Mouse (Mus musculus): ENCODE data around the gene 1520401A03Rik. TPM values are rescaled to one million over a fixed set of nuclear protein-coding genes. Genes with fewer than 3 reads are reported as not detected.
A peak's percentile ranks its signal among the peaks of the same experiment; 100 is the strongest.

1520401A03Rik gene
- total RNA-seq, 1 experiment from 2014 or later, result 7.2 TPM

GRCm38 (mm10) chr17:23670516-23671074 is 52.0 kb downstream of the 1520401A03Rik start:
- no peak for DNase-seq

DNA sequence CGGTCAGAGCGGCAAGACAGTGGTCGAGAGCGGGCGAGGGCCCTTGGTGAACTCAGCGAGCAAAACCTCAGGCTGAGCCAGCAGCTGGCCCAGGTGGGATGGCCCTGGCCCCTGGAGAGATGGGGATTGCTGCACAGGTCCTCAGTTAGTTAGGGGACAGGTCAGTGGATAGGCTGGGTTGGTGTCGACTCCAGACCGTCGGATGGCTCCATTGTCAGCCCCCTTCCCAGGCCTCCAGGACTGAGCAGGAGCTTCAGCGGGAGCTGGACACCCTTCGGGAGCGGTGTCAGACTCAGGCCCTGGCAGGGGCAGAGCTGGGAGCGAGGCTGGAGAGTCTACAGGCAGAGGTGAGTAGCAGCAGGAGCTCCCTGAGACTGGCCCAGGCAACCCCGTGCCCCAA is 57.1 kb downstream of the 1520401A03Rik start:
- DNase-seq, result no peak

GRCm38 (mm10) chr17:23664556-23665021 is 58.0 kb downstream of the 1520401A03Rik start:
- no peak for DNase-seq

DNA sequence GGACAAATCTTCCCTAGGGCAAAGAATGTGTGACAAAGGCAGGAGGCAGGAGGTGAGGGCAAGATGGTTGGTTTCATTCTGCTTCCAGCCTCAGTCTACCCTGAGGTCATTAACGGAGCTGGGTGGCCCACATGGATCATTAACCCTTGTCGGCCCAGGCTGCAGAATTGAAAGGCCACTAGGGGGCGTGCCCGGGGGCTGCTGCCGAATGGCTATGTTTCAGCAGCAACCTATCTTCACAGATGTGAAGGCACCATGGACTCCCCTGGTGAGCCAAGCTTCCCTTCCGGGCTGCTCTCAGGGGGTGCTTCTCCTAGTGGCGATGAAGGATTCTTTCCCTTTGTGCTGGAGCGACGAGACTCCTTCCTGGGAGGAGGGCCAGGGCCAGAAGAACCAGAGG is 61.1 kb downstream of the 1520401A03Rik start:
- peak; percentile 17 for DNase-seq

DNA sequence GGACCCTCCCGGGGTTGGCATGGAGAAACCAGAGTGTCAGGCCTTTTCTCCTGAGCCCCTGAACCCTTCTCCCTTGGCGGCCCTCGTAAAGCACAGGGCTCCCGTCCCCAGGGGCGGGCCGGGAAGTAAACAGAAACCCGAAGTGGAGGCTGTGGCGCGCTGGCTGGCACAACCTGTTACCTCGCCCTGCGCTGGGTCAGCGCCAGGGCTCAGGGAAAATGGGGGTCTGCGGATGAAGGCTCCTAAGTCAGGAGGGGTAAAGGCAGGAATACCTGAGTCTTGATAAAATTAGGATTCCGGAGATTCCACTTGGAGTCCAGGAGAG is 61.7 kb downstream of the 1520401A03Rik start:
- no peak for DNase-seq

GRCm38 (mm10) chr17:23660117-23660875 is 62.3 kb downstream of the 1520401A03Rik start, which contains the start of gene Bicdl2:
Gene Bicdl2, plus strand, starts transcription at chr17:23660506.
- peak; percentile 63 for DNase-seq

DNA sequence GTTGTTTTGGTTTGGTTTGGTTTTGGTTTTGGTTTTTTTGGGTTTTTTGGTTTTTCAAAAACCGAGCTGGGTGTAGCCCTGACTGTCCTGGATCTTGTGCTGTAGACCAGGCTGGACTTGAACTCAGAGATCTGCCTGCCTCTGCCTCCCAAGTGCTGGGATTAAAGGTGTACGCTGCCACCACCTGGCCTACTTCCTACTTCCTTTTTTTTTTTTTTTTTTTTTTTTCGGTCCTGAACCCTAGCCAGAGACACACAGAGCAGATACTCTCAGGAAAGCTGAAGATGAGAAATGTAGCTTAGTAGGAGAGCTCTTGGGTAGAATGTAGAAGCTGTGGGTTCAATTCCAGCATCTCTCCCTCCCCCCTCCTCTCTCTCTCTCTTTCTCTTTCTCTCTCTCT is 64.1 kb downstream of the 1520401A03Rik start:
- no peak for DNase-seq

Other genes starting within 250 kb of the 1520401A03Rik start
- gene Vmn2r117, start 243.1 kb downstream of the 1520401A03Rik start, total RNA-seq (2021), result not detected in 2 replicates
- gene Zfp213, start 158.5 kb downstream of the 1520401A03Rik start, total RNA-seq (2021), result 12.0 and 12.8 TPM in 2 replicates
- 11.1 and 12.8 TPM in 2 replicates for gene Zfp13, start 123.3 kb downstream of the 1520401A03Rik start, total RNA-seq (2021)
- not detected in 2 replicates for gene Zscan10, start 121.9 kb downstream of the 1520401A03Rik start, total RNA-seq (2021)
- 0.18 TPM in 1 of 2 replicates, not detected in the other for gene Mmp25, start 77.5 kb downstream of the 1520401A03Rik start, total RNA-seq (2021)
- not detected in 2 replicates for gene Bicdl2, start 62.3 kb downstream of the 1520401A03Rik start, total RNA-seq (2021)
- 139 and 171 TPM in 2 replicates for gene Hcfc1r1, start 49.2 kb downstream of the 1520401A03Rik start, total RNA-seq (2021)
- 31.2 and 31.8 TPM in 2 replicates for gene Thoc6, start 48.9 kb downstream of the 1520401A03Rik start, total RNA-seq (2021)
- 76.5 and 130 TPM in 2 replicates for gene Tnfrsf12a, start 45.3 kb downstream of the 1520401A03Rik start, total RNA-seq (2021)
- gene Cldn6, start 43.5 kb downstream of the 1520401A03Rik start, total RNA-seq (2021), result not detected in 2 replicates
- gene Cldn9, start 38.8 kb downstream of the 1520401A03Rik start, total RNA-seq (2021), result not detected in 2 replicates
- 7.6 and 9.3 TPM in 2 replicates for gene Pkmyt1, start 3.6 kb upstream of the 1520401A03Rik start, total RNA-seq (2021)
- gene Paqr4, start 18.1 kb upstream of the 1520401A03Rik start, total RNA-seq (2021), result 10.4 and 11.7 TPM in 2 replicates
- gene Kremen2, start 23.1 kb upstream of the 1520401A03Rik start, total RNA-seq (2021), result not detected in 2 replicates
- gene Flywch1, start 48.8 kb upstream of the 1520401A03Rik start, total RNA-seq (2021), result 47.9 and 56.3 TPM in 2 replicates
- gene Flywch2, start 63.3 kb upstream of the 1520401A03Rik start, total RNA-seq (2021), result 4.9 and 7.6 TPM in 2 replicates
- gene Srrm2, start 67.7 kb upstream of the 1520401A03Rik start, total RNA-seq (2021), result 825 and 1,016 TPM in 2 replicates
- gene Elob, start 106.4 kb upstream of the 1520401A03Rik start, total RNA-seq (2021), result 350 and 361 TPM in 2 replicates
- gene Prss33, start 113.3 kb upstream of the 1520401A03Rik start, total RNA-seq (2021), result not detected in 2 replicates
- not detected in 2 replicates for gene Prss32, start 121.1 kb upstream of the 1520401A03Rik start, total RNA-seq (2021)
- gene Prss41, start 121.4 kb upstream of the 1520401A03Rik start, total RNA-seq (2021), result 1.0 and 1.2 TPM in 2 replicates
- not detected in 2 replicates for gene Prss21, start 145.3 kb upstream of the 1520401A03Rik start, total RNA-seq (2021)
- not detected in 2 replicates for gene Dcpp1, start 158.1 kb upstream of the 1520401A03Rik start, total RNA-seq (2021)
- not detected in 2 replicates for gene Dcpp2, start 158.1 kb upstream of the 1520401A03Rik start, total RNA-seq (2021)
- not detected in 2 replicates for gene Dcpp3, start 194.7 kb upstream of the 1520401A03Rik start, total RNA-seq (2021)
- not detected in 2 replicates for gene Sbp, start 218.9 kb upstream of the 1520401A03Rik start, total RNA-seq (2021)
- not detected in 2 replicates for gene Sbpl, start 232.5 kb upstream of the 1520401A03Rik start, total RNA-seq (2021)